Mouse (Mus musculus) urinary bladder, adult 2 months (tissue): ENCODE measurements around the gene Mipep. TPM values are rescaled to one million over a fixed set of nuclear protein-coding genes. Genes with fewer than 3 reads are reported as not detected.

Experiments
- DNase-seq: peaks from one replicate; pipeline ENCODE4 v3.0.0; 2022; ENCODE audit warnings: low spot score
- polyA plus RNA-seq: library from polyadenylated mRNA; depleted of rRNA; stranded (reverse); fragments of >200 nt; gene quantifications from 2 replicates; pipeline ENCODE4 v1.2.3, GENCODE M21; 2012

Mipep gene
- polyA plus RNA-seq, 1 experiment = 11.9 TPM

DNA sequence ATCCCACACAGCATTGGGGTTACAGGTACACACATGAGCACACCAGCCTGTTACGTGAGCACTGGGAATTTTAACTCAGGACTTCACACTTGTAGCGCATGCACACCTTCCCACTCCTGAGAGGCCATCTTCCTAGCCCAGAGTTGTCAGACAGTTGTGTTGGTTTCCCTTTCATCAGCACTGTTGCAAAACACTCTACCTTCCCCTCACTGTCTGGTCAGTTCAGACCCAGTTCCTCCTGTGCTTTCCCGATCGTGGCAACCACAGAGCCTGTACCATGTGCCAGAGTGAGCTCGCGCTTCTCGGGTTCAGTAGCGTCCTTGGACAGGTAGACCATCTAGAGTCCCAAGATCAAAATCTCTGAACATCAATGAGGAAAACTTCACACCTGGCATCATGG, 27.1 kb upstream of the Mipep start:
- DNase-seq = no peak

DNA sequence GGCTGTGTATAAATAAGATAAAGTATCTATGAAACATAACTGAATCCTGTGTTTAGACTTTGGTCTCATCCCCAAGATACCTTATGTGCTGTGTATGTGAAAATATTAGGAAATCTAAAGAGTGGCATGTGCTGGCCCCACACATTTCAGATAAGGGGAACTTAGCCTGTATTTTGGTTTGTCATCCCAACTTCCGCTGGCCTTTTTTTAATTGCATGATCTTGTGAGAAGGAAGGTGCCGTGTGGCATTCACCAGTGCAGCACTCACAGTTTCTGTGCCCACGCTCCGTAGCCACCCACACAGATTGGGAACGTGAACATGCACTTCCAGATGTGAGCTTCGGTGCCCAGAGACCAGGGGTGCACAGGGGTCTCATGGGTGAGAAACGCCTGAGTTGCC, 26.7 kb upstream of the Mipep start:
- no peak for DNase-seq

DNA sequence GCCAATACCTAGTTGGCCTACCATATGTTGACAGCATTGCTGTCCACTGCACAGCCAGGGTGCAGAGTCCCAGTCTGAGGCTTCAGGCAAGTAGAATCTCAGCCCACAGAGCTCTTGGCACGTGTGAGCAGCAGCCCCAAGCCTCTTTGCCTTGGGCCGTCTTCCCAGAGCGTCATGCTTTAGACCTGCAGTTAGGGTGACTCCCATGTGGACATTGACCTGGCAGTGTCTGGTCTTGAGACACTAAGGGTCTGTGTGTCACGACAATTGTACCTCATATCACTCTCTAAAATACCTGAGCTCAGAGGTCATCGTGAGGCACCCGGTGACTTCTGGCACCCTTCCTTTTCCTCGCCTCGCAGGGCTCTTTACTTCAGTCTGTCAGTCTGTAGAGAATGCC, 25.3 kb upstream of the Mipep start:
- no peak for DNase-seq

DNA sequence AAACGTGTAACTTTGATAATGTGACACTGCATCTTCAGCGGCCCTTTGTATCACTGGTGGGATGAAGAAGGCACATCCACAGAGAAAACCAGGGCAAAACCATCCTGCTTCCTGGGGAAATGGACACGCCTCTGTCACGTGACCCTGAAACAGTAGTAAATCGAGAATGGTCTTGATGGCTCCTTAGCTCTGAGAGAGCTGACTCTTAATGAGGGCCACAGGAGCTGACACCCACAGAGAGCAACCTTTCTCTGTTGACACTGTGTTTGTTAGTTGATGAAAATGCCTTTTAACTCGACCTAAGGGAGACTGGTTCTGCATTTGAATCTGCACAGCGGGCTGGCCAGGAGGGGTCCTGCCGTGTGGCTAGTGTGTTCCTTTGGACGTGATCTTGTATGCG, 22.6 kb upstream of the Mipep start:
- DNase-seq = no peak

DNA sequence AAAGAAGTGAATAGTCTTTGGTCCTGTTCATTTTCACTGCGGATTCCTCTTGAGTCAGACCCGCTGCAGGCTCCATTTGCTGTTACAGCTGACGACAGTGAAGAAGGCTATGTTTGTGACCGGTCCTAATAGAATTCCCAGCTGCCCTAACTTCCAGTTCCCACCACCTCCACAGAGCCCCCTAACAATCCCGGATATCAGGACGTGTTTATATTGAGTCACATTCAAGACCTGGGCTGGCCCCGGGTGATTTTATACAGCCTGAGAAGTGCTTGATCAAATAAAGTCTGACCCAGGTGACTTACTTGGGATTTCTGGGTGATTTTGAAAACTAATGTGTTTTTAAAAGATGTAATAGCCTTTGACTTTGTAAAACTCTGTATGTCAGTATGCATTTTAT, 21.6 kb upstream of the Mipep start:
- DNase-seq = no peak

DNA sequence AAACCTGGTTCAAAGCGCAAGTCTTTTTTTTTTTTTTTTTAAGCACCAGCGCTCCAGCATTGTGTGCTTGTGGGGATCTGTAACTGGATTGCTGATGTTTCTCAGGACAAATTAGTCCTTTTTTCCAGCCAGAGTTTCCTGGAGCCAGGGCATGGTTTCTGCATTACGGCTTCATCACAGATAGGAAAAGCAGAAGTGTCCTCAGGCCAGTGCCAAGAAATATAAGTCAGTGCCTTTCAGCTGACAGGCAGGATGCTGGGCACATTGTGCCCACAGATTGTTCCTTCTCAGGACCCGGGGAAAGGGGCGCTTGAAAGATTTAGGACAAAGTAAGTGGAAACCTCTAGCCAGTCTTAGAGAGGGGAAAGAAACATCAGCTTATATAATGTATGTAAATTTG, 20.6 kb upstream of the Mipep start:
- no peak for DNase-seq

DNA sequence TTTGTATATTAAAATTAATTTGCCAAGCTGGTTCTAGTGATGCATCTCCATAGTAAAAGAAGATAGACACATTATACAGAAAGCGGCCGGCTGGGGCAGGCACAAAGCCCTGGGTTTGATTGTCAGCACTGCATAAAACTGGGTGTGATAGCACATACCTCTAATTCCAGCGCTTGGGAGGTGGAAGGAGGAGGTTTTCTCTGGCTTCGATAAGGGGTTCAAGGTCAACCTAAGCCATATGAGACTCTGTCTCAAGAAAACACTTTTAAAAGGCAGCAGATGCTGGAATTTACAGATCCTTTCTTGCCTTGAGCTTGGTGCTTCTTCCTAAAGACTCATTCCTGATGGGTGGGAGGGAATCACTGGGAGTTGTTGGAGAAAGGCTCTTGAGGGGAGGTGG, 19.8 kb upstream of the Mipep start:
- DNase-seq = no peak

DNA sequence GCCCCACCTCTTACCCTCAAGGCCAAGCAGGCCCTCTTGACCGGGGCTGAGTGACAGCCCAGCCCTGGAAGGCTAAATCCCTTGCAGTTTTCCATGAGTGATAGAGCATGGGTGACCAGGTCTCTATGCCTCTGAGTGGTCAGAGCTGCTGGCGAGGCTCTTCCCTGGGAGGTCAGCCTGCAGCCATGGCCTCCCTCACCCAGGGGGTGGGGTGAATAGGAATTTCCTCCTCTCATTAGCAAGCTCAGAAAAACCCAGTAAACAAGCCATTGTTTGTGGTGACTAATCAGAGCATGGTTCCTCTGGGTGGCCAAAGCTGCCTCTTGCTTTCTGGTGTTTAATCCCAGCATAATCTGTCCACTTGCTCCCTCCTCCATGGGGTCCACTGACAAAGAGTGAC, 19.3 kb upstream of the Mipep start:
- DNase-seq = no peak

DNA sequence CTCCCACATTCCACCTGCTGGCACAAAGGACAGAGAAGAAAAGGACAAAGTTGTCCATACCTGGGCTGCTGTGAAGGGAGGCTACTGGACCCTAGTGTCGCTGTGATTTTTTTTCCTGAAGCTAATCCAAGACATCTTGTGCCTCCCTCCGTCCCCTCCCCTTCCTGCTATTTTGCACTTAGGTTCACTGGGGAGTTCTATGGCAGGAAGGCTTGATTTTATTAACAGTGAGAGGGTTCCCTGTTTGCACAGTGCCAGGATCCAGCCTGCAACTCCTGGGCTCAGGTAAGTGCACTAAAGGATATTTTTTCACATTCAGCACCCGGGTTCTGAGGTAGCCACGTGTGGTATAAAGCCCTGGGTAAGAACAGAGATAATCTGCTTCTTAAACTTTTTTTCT, 16.5 kb upstream of the Mipep start, which contains the start of gene C1qtnf9:
Gene C1qtnf9, plus strand, starts transcription at position 251 of the 400 bp plus-strand sequence.
- DNase-seq = no peak

DNA sequence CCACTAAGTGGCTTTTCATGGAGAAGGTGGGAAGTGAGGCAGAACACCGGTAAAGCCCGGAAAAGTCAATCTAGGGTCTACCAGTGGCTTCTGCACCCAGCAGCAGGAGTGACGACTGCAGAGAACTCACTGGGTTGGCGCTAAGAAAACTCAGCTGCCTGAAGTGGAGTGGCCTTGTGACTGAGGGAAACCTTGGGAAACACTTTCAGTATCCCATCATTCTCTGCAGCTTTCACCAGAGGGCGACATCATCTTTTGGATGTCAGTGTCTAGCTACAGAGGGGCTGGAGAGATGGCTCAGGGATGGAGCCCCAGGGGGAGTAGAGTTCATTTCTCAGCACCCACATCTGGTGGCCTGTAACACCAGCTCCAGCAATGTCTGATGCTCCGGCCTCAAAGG, 15.0 kb upstream of the Mipep start:
- no peak for DNase-seq

DNA sequence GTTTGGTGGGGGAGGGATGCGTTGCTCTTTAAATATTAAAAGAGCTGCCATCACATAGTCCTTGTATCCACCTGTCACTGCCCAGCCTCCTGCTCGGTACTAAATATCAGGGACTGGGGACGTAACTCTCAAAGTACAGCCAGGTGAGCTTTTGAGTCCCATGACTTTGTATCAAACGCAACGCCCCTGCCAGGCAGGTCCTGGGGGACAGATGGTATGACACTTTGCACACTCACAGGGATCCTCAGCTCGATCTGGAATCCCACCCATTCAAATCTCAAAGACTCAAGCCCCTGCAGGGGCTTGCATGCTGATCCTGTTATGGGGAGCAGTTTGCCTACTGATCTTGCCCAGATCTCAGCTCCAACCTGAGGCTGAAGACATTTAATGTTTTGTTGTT, 13.8 kb upstream of the Mipep start:
- no peak for DNase-seq

DNA sequence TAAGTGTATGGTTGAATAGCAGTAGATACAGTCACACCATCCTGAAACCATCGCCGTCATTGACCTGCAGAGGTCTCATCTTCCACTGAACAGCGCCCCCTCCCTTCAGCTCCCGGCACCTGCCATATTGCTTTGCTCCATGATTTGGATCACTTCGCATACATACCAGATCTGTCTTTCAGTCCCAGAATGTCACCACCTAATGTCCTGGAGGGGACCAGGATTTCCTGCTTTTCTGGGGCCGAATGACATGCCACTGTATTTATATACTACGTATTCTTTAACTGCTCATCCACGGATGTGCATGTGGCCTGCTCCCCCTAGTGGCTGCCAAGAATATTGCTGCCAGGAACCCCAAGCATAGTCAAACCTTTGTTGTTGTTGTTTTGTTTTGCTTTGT, 13.3 kb upstream of the Mipep start:
- DNase-seq = peak; percentile 33

DNA sequence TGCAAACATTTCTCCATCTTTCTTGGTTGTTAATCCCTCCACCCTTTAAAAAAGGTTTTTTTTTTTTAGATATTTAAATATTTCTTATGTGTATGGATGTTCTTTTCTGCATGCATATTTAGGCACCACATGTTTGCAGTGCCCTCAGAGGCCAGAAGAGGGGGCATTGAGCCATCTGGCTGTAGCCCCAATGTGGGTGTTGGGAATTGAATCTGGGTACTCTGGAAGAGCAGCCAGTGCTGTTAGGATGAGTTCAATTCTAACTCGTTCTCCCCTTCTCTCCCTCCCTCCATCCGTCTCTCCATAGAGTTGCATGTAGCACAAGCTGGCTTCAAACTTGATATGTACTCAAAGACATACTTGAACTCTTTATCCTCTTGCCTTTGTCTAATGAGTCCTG, 10.9 kb upstream of the Mipep start:
- no peak for DNase-seq

DNA sequence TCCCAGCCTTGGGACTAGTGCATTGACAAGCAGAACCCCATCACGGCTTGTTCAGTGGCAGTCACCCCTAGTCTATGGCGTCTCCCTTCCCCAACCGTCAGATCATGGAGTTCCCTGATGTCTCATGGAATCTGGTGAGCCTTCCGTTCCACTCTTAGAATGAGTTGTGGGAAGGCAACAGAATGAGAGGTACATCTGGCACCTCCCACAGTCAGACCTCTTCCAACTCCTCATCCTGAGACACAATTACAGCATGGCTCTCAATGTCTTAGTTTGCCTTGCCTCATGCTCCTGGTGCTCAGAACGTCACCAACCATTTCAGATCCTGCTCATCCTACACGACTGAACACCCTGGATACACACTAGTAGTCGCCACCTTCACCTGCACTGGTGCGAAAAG, 7.9 kb upstream of the Mipep start:
- DNase-seq = no peak

DNA sequence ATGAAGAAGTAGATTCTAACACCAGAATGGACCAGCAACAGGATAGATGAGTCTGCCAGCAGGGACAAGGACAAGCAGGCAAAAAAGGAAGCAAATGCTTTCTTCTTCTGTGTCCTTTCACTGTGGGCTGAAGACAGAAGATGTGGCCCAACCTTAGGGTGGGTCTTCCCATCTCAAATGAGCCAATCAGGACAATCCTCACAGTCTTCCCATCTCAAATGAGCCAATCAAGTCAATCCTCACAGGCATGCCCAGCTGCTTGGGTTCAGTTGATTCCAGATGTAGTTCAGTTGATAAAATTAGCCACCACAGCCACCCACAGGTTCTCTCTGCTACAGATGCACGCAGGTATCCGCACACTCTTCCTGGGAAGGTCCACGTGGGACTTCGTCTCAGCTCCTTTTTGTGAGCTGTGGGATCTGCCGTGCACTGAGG, 6.9 kb upstream of the Mipep start:
- no peak for DNase-seq

DNA sequence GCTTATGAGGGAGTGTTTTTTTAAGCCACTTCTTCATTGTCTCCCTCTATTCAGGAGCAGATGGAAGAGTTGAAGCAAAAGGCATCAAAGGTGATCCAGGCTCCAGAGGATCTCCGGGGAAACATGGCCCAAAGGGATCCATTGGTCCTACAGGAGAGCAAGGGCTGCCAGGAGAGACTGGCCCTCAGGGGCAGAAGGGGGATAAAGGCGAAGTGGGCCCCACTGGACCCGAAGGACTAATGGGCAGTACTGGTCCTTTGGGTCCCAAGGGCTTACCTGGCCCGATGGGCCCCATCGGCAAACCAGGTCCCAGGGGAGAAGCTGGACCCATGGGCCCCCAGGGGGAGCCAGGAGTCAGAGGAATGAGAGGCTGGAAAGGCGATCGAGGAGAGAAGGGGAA, 5.2 kb upstream of the Mipep start:
- DNase-seq = no peak

DNA sequence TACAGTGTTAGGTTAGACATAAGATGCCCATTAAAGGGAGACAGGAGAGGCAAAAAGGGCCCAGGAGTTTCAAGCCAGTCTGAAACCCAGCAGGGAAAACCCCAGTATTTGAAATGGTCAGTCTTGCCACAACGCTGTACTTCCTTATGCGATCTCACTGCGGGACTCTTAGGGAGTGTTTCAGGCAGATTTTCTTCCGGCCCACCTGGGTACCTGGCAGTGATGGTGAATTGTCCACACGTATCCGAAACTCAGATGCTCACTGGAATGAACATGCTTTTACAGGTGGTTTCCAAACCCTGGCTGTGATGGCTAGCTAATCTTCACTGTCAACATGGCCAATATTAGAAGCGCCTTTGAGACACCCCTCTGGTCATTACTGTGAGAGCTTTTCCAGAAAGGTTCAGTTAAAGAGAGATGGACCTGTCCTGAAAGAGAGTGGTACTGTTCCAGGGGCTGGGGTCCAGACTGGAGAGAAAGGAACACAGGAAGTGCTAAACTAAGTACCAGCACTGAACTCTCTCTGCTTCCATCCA, 2.2 kb upstream of the Mipep start:
- no peak for DNase-seq

DNA sequence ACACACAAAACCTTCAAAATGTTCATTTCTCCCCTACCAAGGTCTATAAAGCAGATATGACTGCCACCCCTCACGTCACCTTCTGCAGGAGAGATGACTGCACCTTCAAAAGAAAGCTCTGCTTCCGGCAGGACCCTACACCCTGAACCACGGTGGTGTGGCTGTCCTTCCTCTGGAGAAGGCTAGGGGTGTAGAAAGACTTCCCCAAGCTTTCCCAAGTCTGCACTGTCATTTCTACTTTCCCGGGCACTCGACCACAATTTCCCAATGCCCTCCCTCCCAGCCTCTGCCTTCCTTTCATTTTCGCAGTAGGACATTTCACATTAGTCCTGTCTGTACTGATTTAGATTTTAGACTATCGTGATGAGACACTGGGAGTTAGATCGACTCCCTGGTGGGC, 1.2 kb upstream of the Mipep start:
- no peak for DNase-seq

DNA sequence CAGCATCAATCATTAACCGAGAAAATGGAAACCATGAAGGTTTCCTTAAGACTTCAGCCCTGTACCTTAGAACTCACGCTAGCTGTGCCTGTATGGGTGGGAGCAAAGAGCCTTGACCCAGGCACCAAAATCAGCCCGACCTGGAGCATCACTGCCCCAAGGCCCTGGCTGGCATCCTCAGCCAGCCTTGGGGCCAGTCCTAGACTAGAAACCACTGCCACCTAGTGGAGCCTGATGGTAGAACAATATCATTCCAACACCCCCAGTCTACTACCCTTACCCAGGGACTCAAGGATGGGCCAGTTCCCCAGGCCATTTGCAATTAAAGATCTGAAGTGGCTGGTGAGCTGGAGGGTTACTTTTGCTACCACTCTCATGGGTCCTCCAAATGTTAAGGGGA, 5.7 kb downstream of the Mipep start:
- no peak for DNase-seq

DNA sequence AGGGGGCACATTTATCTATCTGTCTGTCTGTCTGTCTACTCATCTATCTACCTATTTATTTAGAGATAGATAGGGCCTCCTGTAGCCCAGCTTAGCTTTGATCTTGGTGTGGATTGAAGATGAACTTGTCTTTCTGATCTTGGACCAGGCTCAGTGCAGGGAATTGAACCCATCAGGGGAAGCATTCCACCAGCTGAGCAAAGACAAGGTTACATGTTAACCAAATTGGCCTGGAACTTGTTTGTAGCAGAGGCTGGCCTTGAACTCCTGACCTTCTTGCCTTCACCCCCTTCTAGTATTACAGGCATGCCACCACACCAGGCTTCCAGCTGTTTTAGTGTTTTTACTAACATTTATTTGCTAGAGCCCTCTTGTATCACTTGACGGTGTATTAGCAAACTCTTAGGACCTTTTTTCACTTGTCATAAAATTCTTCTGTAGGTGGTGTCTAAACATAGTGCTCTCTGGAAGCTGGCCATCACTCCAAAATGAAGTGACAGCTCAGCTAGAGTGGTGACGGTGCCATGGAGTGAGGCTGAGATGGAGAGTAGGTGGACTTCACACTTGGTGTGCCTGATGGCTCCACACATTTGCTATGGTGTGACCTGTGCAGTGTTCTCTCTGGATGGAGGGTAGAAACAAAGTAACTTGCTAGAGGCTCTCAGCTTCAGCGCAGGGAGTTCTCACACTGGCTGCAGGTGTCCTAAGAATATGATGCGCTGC, 12.4 kb downstream of the Mipep start:
- no peak for DNase-seq

DNA sequence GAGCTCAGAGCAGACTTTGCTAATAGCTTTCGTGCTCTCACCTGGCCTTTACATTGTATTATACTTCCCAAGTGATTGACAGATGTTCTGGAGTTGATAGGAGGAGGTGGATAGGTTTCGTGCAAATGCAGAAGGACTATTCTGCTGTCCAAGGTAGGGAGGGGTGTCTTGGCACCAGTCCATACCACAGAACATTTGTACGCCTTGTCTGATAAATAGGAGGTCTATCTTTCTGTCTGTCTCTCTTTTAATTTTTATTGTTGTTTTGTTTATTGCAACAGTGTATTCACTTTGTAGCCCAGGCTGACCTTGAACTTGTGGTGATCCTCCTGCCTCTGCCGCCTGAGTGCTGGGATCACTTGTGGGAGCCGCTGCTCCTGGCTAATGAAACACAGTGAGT, 13.2 kb downstream of the Mipep start:
- no peak for DNase-seq

DNA sequence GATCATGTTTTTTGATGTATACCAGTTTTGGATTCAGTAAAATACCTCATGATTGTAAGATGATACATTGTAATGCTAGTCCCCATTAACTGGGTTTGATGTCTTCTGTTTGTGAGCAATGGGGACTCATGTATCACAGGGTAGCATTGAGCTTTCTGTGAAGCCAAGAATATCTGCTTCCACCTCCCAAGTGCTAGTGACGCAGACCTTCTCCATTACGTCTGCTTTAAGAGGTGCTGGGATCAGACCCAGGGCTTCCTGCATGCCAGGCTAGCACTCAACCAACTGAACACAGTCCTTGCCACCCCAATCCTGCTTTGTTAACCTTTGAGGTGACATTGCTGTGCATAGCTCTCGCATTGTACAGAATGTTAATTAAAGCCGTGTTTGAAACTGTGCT, 14.3 kb downstream of the Mipep start:
- no peak for DNase-seq

DNA sequence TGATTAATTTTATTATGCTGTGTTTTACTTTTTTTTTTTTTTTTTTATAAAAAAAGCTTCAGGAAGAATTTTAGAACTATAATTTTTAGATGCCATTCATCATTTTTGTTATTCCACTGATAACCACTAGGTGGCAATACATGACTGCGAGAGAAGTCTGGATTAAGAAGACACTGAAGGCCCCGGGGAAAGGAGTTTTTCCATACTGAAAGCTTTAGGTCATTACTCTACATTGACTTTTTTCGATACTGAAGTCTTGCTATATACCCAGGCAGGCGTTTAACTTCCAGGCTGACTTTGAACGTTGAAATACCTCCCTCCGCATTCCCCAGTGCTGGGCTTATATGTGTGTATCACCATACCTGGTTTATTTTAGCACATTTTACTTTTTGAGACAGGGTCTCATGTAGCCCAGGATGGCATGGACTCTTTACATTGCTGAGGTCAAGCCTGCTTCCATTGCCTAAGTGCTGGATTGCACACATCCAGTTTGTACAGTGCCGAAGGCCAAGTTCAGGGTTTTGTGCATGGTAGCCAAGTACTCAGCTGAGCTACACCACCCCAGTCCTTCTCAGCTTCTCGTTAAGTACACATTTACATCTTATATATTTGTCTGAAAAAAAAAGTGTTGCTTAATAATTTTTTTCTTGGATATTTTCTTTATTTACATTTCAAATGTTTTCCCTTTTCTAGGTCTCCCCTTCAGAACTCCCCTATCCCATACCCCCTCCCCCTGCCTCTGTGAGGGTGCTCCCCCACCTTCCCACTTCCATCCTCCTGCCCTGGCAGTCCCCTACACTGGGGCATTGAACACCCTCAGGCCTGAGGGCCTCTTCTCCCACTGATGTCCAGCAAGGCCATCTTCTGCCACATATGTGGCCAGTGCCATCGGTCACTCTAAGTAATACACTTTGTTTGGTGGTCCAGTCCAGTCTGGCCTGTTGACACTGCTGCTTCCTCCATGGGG, 15.7 kb downstream of the Mipep start:
- DNase-seq = no peak
